Mouse (Mus musculus) frontal cortex, postnatal 25 days (tissue): ENCODE results near the gene Cnn3.

ENCODE experiments used
- DNase-seq, 2 experiments: peaks; one replicate each; pipeline ENCODE4 v3.0.0; 2022; ENCODE audit warnings: low spot score in 2 of 2

The Cnn3 gene

GRCm38 (mm10) chr3:121418251-121418601, 8.1 kb upstream of the Cnn3 start:
- DNase-seq, result no peak

- DNase-seq, result no peak
Observed at GRCm38 (mm10) chr3:121418850-121419435, 7.4 kb upstream of the Cnn3 start.

- DNase-seq, result no peak
Observed at GRCm38 (mm10) chr3:121422405-121422804, 3.9 kb upstream of the Cnn3 start.

- DNase-seq, result peak; percentile 33 to 46
Observed at GRCm38 (mm10) chr3:121426621-121427519, 573 bp downstream of the Cnn3 start.

- peak; percentile 20 to 39 for DNase-seq
Observed at GRCm38 (mm10) chr3:121427520-121427908, 1.2 kb downstream of the Cnn3 start.

GRCm38 (mm10) chr3:121428230-121428629, 1.9 kb downstream of the Cnn3 start:
- no peak for DNase-seq

GRCm38 (mm10) chr3:121428696-121429259, 2.5 kb downstream of the Cnn3 start:
- no peak for DNase-seq

- no peak for DNase-seq
Observed at GRCm38 (mm10) chr3:121429469-121429868, 3.2 kb downstream of the Cnn3 start.

GRCm38 (mm10) chr3:121430289-121430936, 4.1 kb downstream of the Cnn3 start:
- DNase-seq, result no peak

- no peak for DNase-seq
Observed at GRCm38 (mm10) chr3:121433359-121433758, 7.1 kb downstream of the Cnn3 start.

GRCm38 (mm10) chr3:121433968-121434533, 7.8 kb downstream of the Cnn3 start:
- no peak for DNase-seq

GRCm38 (mm10) chr3:121435296-121435695, 9.0 kb downstream of the Cnn3 start:
- no peak for DNase-seq

GRCm38 (mm10) chr3:121437070-121437469, 10.8 kb downstream of the Cnn3 start:
- no peak for DNase-seq

- no peak for DNase-seq
Observed at GRCm38 (mm10) chr3:121437996-121438395, 11.7 kb downstream of the Cnn3 start.

GRCm38 (mm10) chr3:121439623-121440161, 13.4 kb downstream of the Cnn3 start:
- DNase-seq, result no peak

- no peak for DNase-seq
Observed at GRCm38 (mm10) chr3:121441504-121441903, 15.2 kb downstream of the Cnn3 start.

GRCm38 (mm10) chr3:121442288-121442687, 16.0 kb downstream of the Cnn3 start:
- DNase-seq, result no peak

- DNase-seq, result no peak
Observed at GRCm38 (mm10) chr3:121443861-121444271, 17.6 kb downstream of the Cnn3 start.

- DNase-seq, result no peak
Observed at GRCm38 (mm10) chr3:121444414-121444813, 18.1 kb downstream of the Cnn3 start.

GRCm38 (mm10) chr3:121446454-121446853, 20.2 kb downstream of the Cnn3 start:
- no peak for DNase-seq

- no peak for DNase-seq
Observed at GRCm38 (mm10) chr3:121448029-121448468, 21.8 kb downstream of the Cnn3 start.

- no peak for DNase-seq
Observed at GRCm38 (mm10) chr3:121448606-121449005, 22.3 kb downstream of the Cnn3 start.
